Mouse (Mus musculus) kidney, embryonic 16.5 days (tissue): Measurements from ENCODE around the gene Atp12a. TPM values are rescaled to one million over a fixed set of nuclear protein-coding genes. Genes with fewer than 3 reads are reported as not detected.

Experiments used
- ATAC-seq: fragments of 200-750 bp; cut with Nextera tagmentation; 2 replicates; pipeline ENCODE4 v1.8.0; 2017; ENCODE audit warnings: moderate TSS enrichment; ENCODE audit not compliant: low FRiP score, low TSS enrichment
- H3K27ac ChIP-seq: fragments of 300-500 bp; sonication (generic); 2 replicates; pipeline ENCODE4 v1.5.1; 2014; ENCODE audit warnings: low read length
- H3K27me3 ChIP-seq: fragments of 300-500 bp; sonication (generic); 2 replicates; pipeline ENCODE4 v1.6.1; 2014; ENCODE audit warnings: low read length, control low read depth, mixed read lengths; ENCODE audit not compliant: insufficient read depth
- H3K36me3 ChIP-seq: fragments of 300-500 bp; sonication (generic); 2 replicates; pipeline ENCODE4 v1.6.1; 2014; ENCODE audit warnings: low read length, control low read depth, mixed read lengths; ENCODE audit not compliant: insufficient read depth
- H3K4me1 ChIP-seq: fragments of 300-500 bp; sonication (generic); 2 replicates; pipeline ENCODE4 v1.6.1; 2014; ENCODE audit warnings: low read length, control low read depth, mixed read lengths; ENCODE audit not compliant: insufficient read depth
- H3K4me2 ChIP-seq: fragments of 300-500 bp; sonication (generic); replicated peaks from 2 replicates; pipeline ENCODE4 v1.6.1; 2014; ENCODE audit warnings: low read depth, low read length
- H3K4me3 ChIP-seq: fragments of 300-500 bp; sonication (generic); 2 replicates; pipeline ENCODE4 v1.5.1; 2014; ENCODE audit warnings: mild to moderate bottlenecking, low read length
- H3K9ac ChIP-seq: fragments of 300-500 bp; sonication (generic); replicated peaks from 2 replicates; pipeline ENCODE4 v1.6.1; 2014; ENCODE audit warnings: low read length
- H3K9me3 ChIP-seq: fragments of 300-500 bp; sonication (generic); 2 replicates; pipeline ENCODE4 v1.6.1; 2016; ENCODE audit warnings: low read length, control low read depth
- WGBS: fragments of 180-500 bp; shearing (Covaris S2); extraction: QIAGEN DNeasy Blood & Tissue Kit; methylation state at CpG from one replicate; pipeline ENCODE4 v1.1.7; 2014; 5-methylcytosine and 5-hydroxymethylcytosine counted together
- polyA plus RNA-seq: library from polyadenylated mRNA; unstranded; fragments of >200 nt; fragmentation: Nextera tagmentation; extraction: Ambion mirVana; gene quantifications from 2 replicates; pipeline ENCODE4 v1.2.1, GENCODE M21; 2015

Gene Atp12a
- polyA plus RNA-seq, 1 experiment from 2014 or later = 2.9 TPM

- Histone ChIP-seq H3K9me3 (no peaks in the 10 kb centered on the region), H3K36me3 (no peaks in the 10 kb centered on the region), H3K27me3 (no peaks in the 10 kb centered on the region), H3K4me1 (peaks cover 7% of the 10 kb centered on the region), H3K9ac (no peak overlapping the region), H3K4me3 (no peak overlapping the region), H3K27ac (no peak overlapping the region), H3K4me2 (no peak overlapping the region)
- ATAC-seq = no peak
- 49% methylated on average over 7 of the region's 7 CpGs for WGBS
Observed at GRCm38 (mm10) chr14:56338882-56339442, 25.9 kb upstream of the Atp12a start.

GRCm38 (mm10) chr14:56348704-56349103, 16.2 kb upstream of the Atp12a start:
- no peaks in the 10 kb centered on the region for H3K27me3 ChIP-seq
- H3K27ac ChIP-seq = 0 out of 2 replicates have a peak overlapping the region, but pooled peaks have one; percentile 24
- no peak for ATAC-seq
- no peaks in the 10 kb centered on the region for H3K4me1 ChIP-seq
- H3K4me3 ChIP-seq = no peak overlapping the region
- no peak overlapping the region for H3K9ac ChIP-seq
- no peaks in the 10 kb centered on the region for H3K9me3 ChIP-seq
- no peaks in the 10 kb centered on the region for H3K36me3 ChIP-seq
- H3K4me2 ChIP-seq = no peak overlapping the region
- 62% methylated on average over 3 of the region's 3 CpGs for WGBS

- Histone ChIP-seq H3K4me1 (no peaks in the 10 kb centered on the region), H3K36me3 (no peaks in the 10 kb centered on the region)
- WGBS = 85% methylated on average over 2 of the region's 2 CpGs
Observed at GRCm38 (mm10) chr14:56349541-56349940, 15.3 kb upstream of the Atp12a start.

GRCm38 (mm10) chr14:56351959-56352660, 12.8 kb upstream of the Atp12a start:
- WGBS = 34% methylated on average over 17 of the region's 17 CpGs
- Histone ChIP-seq H3K27me3 (no peaks in the 10 kb centered on the region), H3K9ac (no peak overlapping the region), H3K9me3 (no peaks in the 10 kb centered on the region), H3K36me3 (no peaks in the 10 kb centered on the region), H3K27ac (no peak overlapping the region), H3K4me1 (no peaks in the 10 kb centered on the region), H3K4me2 (no peak overlapping the region), H3K4me3 (no peak overlapping the region)
- no peak for ATAC-seq

More at GRCm38 (mm10) chr14:56349541-56349940, 15.3 kb upstream of the Atp12a start:
- no peak for ATAC-seq
- Histone ChIP-seq H3K4me2 (no peak overlapping the region), H3K9ac (no peak overlapping the region), H3K27ac (no peak overlapping the region), H3K9me3 (no peaks in the 10 kb centered on the region), H3K27me3 (no peaks in the 10 kb centered on the region), H3K4me3 (no peak overlapping the region)

- no peak for ATAC-seq
Observed at GRCm38 (mm10) chr14:56354803-56355202, 10.1 kb upstream of the Atp12a start.

GRCm38 (mm10) chr14:56355396-56355795, 9.5 kb upstream of the Atp12a start:
- H3K4me3 ChIP-seq = no peak overlapping the region
- H3K36me3 ChIP-seq = no peaks in the 10 kb centered on the region
- H3K4me1 ChIP-seq = no peaks in the 10 kb centered on the region
- H3K9me3 ChIP-seq = no peaks in the 10 kb centered on the region
- no peak overlapping the region for H3K27ac ChIP-seq
- ATAC-seq = no peak
- H3K4me2 ChIP-seq = no peak overlapping the region
- H3K27me3 ChIP-seq = no peaks in the 10 kb centered on the region
- no peak overlapping the region for H3K9ac ChIP-seq
- 81% methylated on average over 8 of the region's 8 CpGs for WGBS

More at GRCm38 (mm10) chr14:56354803-56355202, 10.1 kb upstream of the Atp12a start:
- Histone ChIP-seq H3K9me3 (no peaks in the 10 kb centered on the region), H3K4me1 (no peaks in the 10 kb centered on the region), H3K27ac (no peak overlapping the region), H3K27me3 (no peaks in the 10 kb centered on the region), H3K4me2 (no peak overlapping the region), H3K36me3 (no peaks in the 10 kb centered on the region), H3K4me3 (no peak overlapping the region), H3K9ac (no peak overlapping the region)
- 73% methylated on average over 3 of the region's 3 CpGs for WGBS

- Histone ChIP-seq H3K36me3 (no peaks in the 10 kb centered on the region), H3K4me3 (no peak overlapping the region), H3K27ac (no peak overlapping the region), H3K4me2 (no peak overlapping the region), H3K9me3 (no peaks in the 10 kb centered on the region), H3K27me3 (no peaks in the 10 kb centered on the region), H3K4me1 (no peaks in the 10 kb centered on the region), H3K9ac (no peak overlapping the region)
- WGBS = 88% methylated on average over 6 of the region's 6 CpGs
- ATAC-seq = no peak
Observed at GRCm38 (mm10) chr14:56356196-56356595, 8.7 kb upstream of the Atp12a start.

- Histone ChIP-seq H3K4me2 (no peak overlapping the region), H3K4me1 (no peaks in the 10 kb centered on the region), H3K4me3 (no peak overlapping the region), H3K36me3 (no peaks in the 10 kb centered on the region), H3K27me3 (peaks cover 12% of the 10 kb centered on the region), H3K27ac (no peak overlapping the region), H3K9ac (no peak overlapping the region), H3K9me3 (no peaks in the 10 kb centered on the region)
- no peak for ATAC-seq
- 80% methylated on average over 7 of the region's 7 CpGs for WGBS
Observed at GRCm38 (mm10) chr14:56358422-56358821, 6.4 kb upstream of the Atp12a start.

- H3K4me1 ChIP-seq = no peaks in the 10 kb centered on the region
- no peak overlapping the region for H3K9ac ChIP-seq
- WGBS = 60% methylated on average over 6 of the region's 6 CpGs
- no peak for ATAC-seq
- no peaks in the 10 kb centered on the region for H3K36me3 ChIP-seq
- peaks cover 19% of the 10 kb centered on the region for H3K27me3 ChIP-seq
- H3K9me3 ChIP-seq = no peaks in the 10 kb centered on the region
- no peak overlapping the region for H3K4me2 ChIP-seq
- no peak overlapping the region for H3K4me3 ChIP-seq
- H3K27ac ChIP-seq = no peak overlapping the region
Observed at GRCm38 (mm10) chr14:56359131-56359530, 5.7 kb upstream of the Atp12a start.

- ATAC-seq = no peak
- no peak overlapping the region for H3K27ac ChIP-seq
- WGBS = 23% methylated on average over 8 of the region's 8 CpGs
- peak overlapping the region; percentile 49 for H3K4me3 ChIP-seq
- no peaks in the 10 kb centered on the region for H3K9me3 ChIP-seq
- peak overlapping the region; percentile 87 for H3K4me2 ChIP-seq
- peaks cover 52% of the 10 kb centered on the region for H3K27me3 ChIP-seq
- peaks cover 20% of the 10 kb centered on the region for H3K4me1 ChIP-seq
- no peaks in the 10 kb centered on the region for H3K36me3 ChIP-seq
- H3K9ac ChIP-seq = no peak overlapping the region; the same call in 1 of the 2 replicates
Observed at GRCm38 (mm10) chr14:56365292-56365691, 424 bp downstream of the Atp12a start.
